In genomic region chr19:50766171-50766570, GRCm38 (mm10) we compare ENCODE assay signal across 13 mouse cellular contexts.
DNase-seq lines count a peak whose midpoint lies in the region; ATAC-seq and TF ChIP-seq lines count a peak whose summit lies in the region.
"Had no signal": no experiment of that assay in that cellular context is flagged by ENCODE, and none has a peak within 500 bp of the region (broad histone marks: within the 10 kb centered on the region; RNA-seq: fewer than 3 reads in every experiment).

No protein-coding gene starts in this region.

- no peaks in the 10 kb centered on the region for H3K4me1 ChIP-seq in forebrain, embryonic 16.5 days (replicated peaks; ENCODE audit: control insufficient read depth, insufficient read depth, low read length)
- H3K4me1 ChIP-seq in forebrain, embryonic 10.5 days, result no peaks in the 10 kb centered on the region
- H3K4me1 ChIP-seq in hindbrain, embryonic 16.5 days (ENCODE audit: control insufficient read depth, insufficient read depth, low read depth, low read length), result no peaks in the 10 kb centered on the region
- H3K4me1 ChIP-seq: limb, embryonic 13.5 days had no signal

- no peak overlapping the region for H3K4me2 ChIP-seq in forebrain, embryonic 16.5 days (ENCODE audit: low read length)
- H3K4me2 ChIP-seq in hindbrain, embryonic 16.5 days (ENCODE audit: low read length), result no peak overlapping the region
- H3K4me2 ChIP-seq: limb, embryonic 13.5 days; lung, embryonic 14.5 days had no signal

- H3K27ac ChIP-seq in forebrain, embryonic 16.5 days (ENCODE audit: low read length), result no peak overlapping the region
- no peak overlapping the region for H3K27ac ChIP-seq in forebrain, embryonic 10.5 days
- H3K27ac ChIP-seq in hindbrain, embryonic 16.5 days (ENCODE audit: low read depth, low read length), result no peak overlapping the region
- H3K27ac ChIP-seq: heart, adult 2 months; limb, embryonic 13.5 days had no signal

- no peak overlapping the region for H3K9ac ChIP-seq in forebrain, embryonic 16.5 days (replicated peaks; ENCODE audit: low read depth, low read length)
- H3K9ac ChIP-seq in hindbrain, embryonic 16.5 days (ENCODE audit: low read depth, low read length), result no peak overlapping the region
- H3K9ac ChIP-seq: limb, embryonic 13.5 days; lung, embryonic 14.5 days had no signal

- peak; percentile 50; the same call in 1 of the 2 replicates for ATAC-seq in forebrain, embryonic 16.5 days
- peak; percentile 91 for ATAC-seq in hindbrain, embryonic 16.5 days
- no peak for ATAC-seq in megakaryocyte progenitor cell, adult 5-6 weeks (replicated peaks; ENCODE audit: poor library complexity)

- WGBS in forebrain, embryonic 16.5 days, result 70% methylated on average over 2 of the region's 2 CpGs
- 71% methylated on average over 2 of the region's 2 CpGs for WGBS in forebrain, embryonic 10.5 days
- 32% methylated on average over 2 of the region's 2 CpGs for WGBS in hindbrain, embryonic 16.5 days

- no peaks in the 10 kb centered on the region for H3K9me3 ChIP-seq in forebrain, embryonic 16.5 days (ENCODE audit: control insufficient read depth, low read length)
- no peaks in the 10 kb centered on the region for H3K9me3 ChIP-seq in forebrain, embryonic 10.5 days
- H3K9me3 ChIP-seq in hindbrain, embryonic 16.5 days (ENCODE audit: control insufficient read depth, low read length), result no peaks in the 10 kb centered on the region
- H3K9me3 ChIP-seq: limb, embryonic 13.5 days had no signal

- TF ChIP-seq CTCF in brain, embryonic 14.5 days (IDR thresholded peaks at IDR 0.05; ENCODE audit: borderline replicate concordance, extremely low read depth, insufficient read depth, insufficient read length), result no peak

- no peak overlapping the region for H3K4me3 ChIP-seq in forebrain, embryonic 16.5 days (replicated peaks; ENCODE audit: low read length)
- H3K4me3 ChIP-seq in forebrain, embryonic 10.5 days, result no peak overlapping the region
- no peak overlapping the region for H3K4me3 ChIP-seq in hindbrain, embryonic 16.5 days (ENCODE audit: low read length)
- H3K4me3 ChIP-seq: heart, adult 2 months; limb, embryonic 13.5 days had no signal

- H3K36me3 ChIP-seq in forebrain, embryonic 16.5 days (ENCODE audit: control insufficient read depth, insufficient read depth), result no peaks in the 10 kb centered on the region
- H3K36me3 ChIP-seq in forebrain, embryonic 10.5 days (replicated peaks), result no peaks in the 10 kb centered on the region
- H3K36me3 ChIP-seq in hindbrain, embryonic 16.5 days (ENCODE audit: control insufficient read depth, insufficient read depth, low read length), result no peaks in the 10 kb centered on the region
- H3K36me3 ChIP-seq: limb, embryonic 13.5 days had no signal

- no peak for TF ChIP-seq POLR2A in brain, embryonic 14.5 days (IDR thresholded peaks at IDR 0.05; ENCODE audit: borderline replicate concordance, extremely low read depth, insufficient read depth, insufficient read length, poor library complexity, severe bottlenecking)

- no peak for DNase-seq in forebrain, embryonic 10.5 days (ENCODE audit: extremely low spot score, low spot score)
- DNase-seq in brain, embryonic 14.5 days (ENCODE audit: low read depth), result peak; percentile 52
- peak; percentile 38 to 42 for DNase-seq in cerebellum, postnatal 14 days
- DNase-seq in ovary, adult 18-20 months (ENCODE audit: low spot score), result no peak
- no peak for DNase-seq in spleen, postnatal 14 days (ENCODE audit: low spot score in 2 of 2)
- DNase-seq: heart, adult 2 months; heart, postnatal 36 days; kidney, adult 8-10 months; lung, embryonic 14.5 days had no signal

- H3K27me3 ChIP-seq in forebrain, embryonic 16.5 days (replicated peaks; ENCODE audit: control insufficient read depth, insufficient read depth, low read length), result no peaks in the 10 kb centered on the region
- H3K27me3 ChIP-seq in forebrain, embryonic 10.5 days (ENCODE audit: poor library complexity, severe bottlenecking), result no peaks in the 10 kb centered on the region
- H3K27me3 ChIP-seq in hindbrain, embryonic 16.5 days (replicated peaks; ENCODE audit: control insufficient read depth, insufficient read depth, low read length), result no peaks in the 10 kb centered on the region
- H3K27me3 ChIP-seq: limb, embryonic 13.5 days had no signal

Comparison
In these comparisons a context has a peak if more than half of its experiments do, and no peak if none do; other contexts are left out.
1. DNase-seq: peak in brain, embryonic 14.5 days (single experiment) and cerebellum, postnatal 14 days (2 of 2); none in forebrain, embryonic 10.5 days (single experiment), ovary, adult 18-20 months (single experiment) and spleen, postnatal 14 days (0 of 2).